Mouse (Mus musculus) frontal cortex, postnatal 36 days (tissue): ENCODE measurements around the gene Fbxl13.

ENCODE experiments used
- DNase-seq, 2 experiments: peaks; one replicate each; pipeline ENCODE4 v3.0.0; 2022; ENCODE audit warnings: low spot score in 2 of 2

Gene Fbxl13

GRCm38 (mm10) chr5:21519166-21519565, 126.3 kb downstream of the Fbxl13 start:
- no peak for DNase-seq

GRCm38 (mm10) chr5:21518207-21518606, 127.2 kb downstream of the Fbxl13 start:
- no peak for DNase-seq

GRCm38 (mm10) chr5:21517562-21517961, 127.9 kb downstream of the Fbxl13 start:
- no peak for DNase-seq

GRCm38 (mm10) chr5:21513363-21513762, 132.1 kb downstream of the Fbxl13 start:
- DNase-seq, result no peak

- DNase-seq, result no peak
These were observed 135.6 kb downstream of the Fbxl13 start for GRCm38 (mm10) chr5:21509801-21510200.

- no peak for DNase-seq
These were observed 138.5 kb downstream of the Fbxl13 start for GRCm38 (mm10) chr5:21506887-21507286.

GRCm38 (mm10) chr5:21505159-21505558, 140.3 kb downstream of the Fbxl13 start:
- DNase-seq, result no peak

GRCm38 (mm10) chr5:21502936-21503610, 142.4 kb downstream of the Fbxl13 start:
- peak; percentile 40 to 64 for DNase-seq

- DNase-seq, result no peak
These were observed 144.5 kb downstream of the Fbxl13 start for GRCm38 (mm10) chr5:21500941-21501340.

- no peak for DNase-seq
These were observed 145.3 kb downstream of the Fbxl13 start for GRCm38 (mm10) chr5:21500133-21500532.

- DNase-seq, result no peak
These were observed 146.5 kb downstream of the Fbxl13 start for GRCm38 (mm10) chr5:21498925-21499324.

- no peak for DNase-seq
These were observed 146.9 kb downstream of the Fbxl13 start for GRCm38 (mm10) chr5:21498490-21498889.

GRCm38 (mm10) chr5:21496881-21497280, 148.6 kb downstream of the Fbxl13 start:
- DNase-seq, result no peak

GRCm38 (mm10) chr5:21496321-21496720, 149.1 kb downstream of the Fbxl13 start:
- DNase-seq, result no peak

GRCm38 (mm10) chr5:21494781-21495180, 150.7 kb downstream of the Fbxl13 start:
- DNase-seq, result no peak

- no peak for DNase-seq
These were observed 152.0 kb downstream of the Fbxl13 start for GRCm38 (mm10) chr5:21493294-21493999.

- DNase-seq, result no peak
These were observed 153.2 kb downstream of the Fbxl13 start for GRCm38 (mm10) chr5:21492213-21492612.

GRCm38 (mm10) chr5:21491469-21491868, 154.0 kb downstream of the Fbxl13 start:
- DNase-seq, result no peak

GRCm38 (mm10) chr5:21489135-21489534, 156.3 kb downstream of the Fbxl13 start:
- DNase-seq, result no peak

- no peak for DNase-seq
These were observed 156.9 kb downstream of the Fbxl13 start for GRCm38 (mm10) chr5:21488506-21488905.

- no peak for DNase-seq
These were observed 157.7 kb downstream of the Fbxl13 start for GRCm38 (mm10) chr5:21487716-21488115.

GRCm38 (mm10) chr5:21487306-21487705, 158.1 kb downstream of the Fbxl13 start:
- no peak for DNase-seq

- DNase-seq, result no peak
These were observed 158.6 kb downstream of the Fbxl13 start for GRCm38 (mm10) chr5:21486798-21487197.
